Mouse (Mus musculus) midbrain, embryonic 12.5 days (tissue): ENCODE results near the gene Mrpl49. TPM values are rescaled to one million over a fixed set of nuclear protein-coding genes. Genes with fewer than 3 reads are reported as not detected.

Experiments
- ATAC-seq: fragments of 200-750 bp; cut with Nextera tagmentation; 2 replicates; pipeline ENCODE4 v1.8.0; 2017; ENCODE audit warnings: low read depth, moderate TSS enrichment, moderate library complexity; ENCODE audit not compliant: low FRiP score
- H3K27ac ChIP-seq: fragments of 300-500 bp; sonication (generic); replicated peaks from 2 replicates; pipeline ENCODE4 v1.5.1; 2016; ENCODE audit warnings: mild to moderate bottlenecking
- H3K27me3 ChIP-seq: fragments of 300-500 bp; sonication (generic); 2 replicates; pipeline ENCODE4 v1.6.1; 2016; ENCODE audit warnings: mild to moderate bottlenecking
- H3K36me3 ChIP-seq: fragments of 300-500 bp; sonication (generic); 2 replicates; pipeline ENCODE4 v1.6.1; 2016
- H3K4me1 ChIP-seq: fragments of 300-500 bp; sonication (generic); 2 replicates; pipeline ENCODE4 v1.6.1; 2016
- H3K4me2 ChIP-seq: fragments of 300-500 bp; sonication (generic); replicated peaks from 2 replicates; pipeline ENCODE4 v1.6.1; 2016; ENCODE audit warnings: mild to moderate bottlenecking, moderate library complexity
- H3K4me3 ChIP-seq: fragments of 300-500 bp; sonication (generic); 2 replicates; pipeline ENCODE4 v1.5.1; 2016; ENCODE audit warnings: mild to moderate bottlenecking
- H3K9ac ChIP-seq: fragments of 300-500 bp; sonication (generic); replicated peaks from 2 replicates; pipeline ENCODE4 v1.6.1; 2016; ENCODE audit warnings: mild to moderate bottlenecking, moderate library complexity
- H3K9me3 ChIP-seq: fragments of 300-500 bp; sonication (generic); 2 replicates; pipeline ENCODE4 v1.6.1; 2016; ENCODE audit warnings: mild to moderate bottlenecking
- WGBS: fragments of 180-500 bp; shearing (Covaris S2); methylation state at CpG from one replicate; pipeline ENCODE4 v1.1.7; 2016; 5-methylcytosine and 5-hydroxymethylcytosine counted together
- polyA plus RNA-seq: library from polyadenylated mRNA; unstranded; fragments of >200 nt; fragmentation: Nextera tagmentation; extraction: Ambion mirVana; gene quantifications from 2 replicates; pipeline ENCODE4 v1.2.1, GENCODE M21; 2016

The Mrpl49 gene
- polyA plus RNA-seq = 75.8 and 76.4 TPM in 2 replicates

- under 1% methylated on average over 62 of the region's 63 CpGs for WGBS
- Histone ChIP-seq H3K4me1 (peaks cover 35% of the 10 kb centered on the region), H3K9me3 (no peaks in the 10 kb centered on the region), H3K4me3 (peak within 1 kb of the TSS; percentile 84), H3K27ac (peak within 1 kb of the TSS; percentile 70), H3K27me3 (no peaks in the 10 kb centered on the region), H3K4me2 (peak within 1 kb of the TSS; percentile 82), H3K36me3 (peaks cover 46% of the 10 kb centered on the region), H3K9ac (peak within 1 kb of the TSS; percentile 86)
- ATAC-seq = peak; percentile 87
Observed at GRCm38 (mm10) chr19:6057313-6058096, at the start of gene Mrpl49, which contains the start of gene Fau. TSS of gene Mrpl49 (minus strand) at chr19:6057785. TSS of gene Fau (plus strand) at chr19:6057844.

GRCm38 (mm10) chr19:6105586-6105985 is 48.0 kb upstream of the Mrpl49 start, which contains the start of gene Naaladl1:
TSS of gene Naaladl1 (plus strand) at chr19:6105782.
- Histone ChIP-seq H3K36me3 (no peaks in the 10 kb centered on the region), H3K27me3 (no peaks in the 10 kb centered on the region), H3K4me1 (no peaks in the 10 kb centered on the region), H3K9ac (no peak within 1 kb of the TSS), H3K9me3 (no peaks in the 10 kb centered on the region), H3K4me2 (no peak within 1 kb of the TSS), H3K27ac (no peak within 1 kb of the TSS), H3K4me3 (no peak within 1 kb of the TSS)
- ATAC-seq = no peak
- 84% methylated on average over 7 of the region's 7 CpGs for WGBS

- no peak overlapping the region for H3K4me3 ChIP-seq
- H3K36me3 ChIP-seq = 0 out of 2 replicates have a peak, but pooled peaks cover 2% of the 10 kb centered on the region
- no peak for ATAC-seq
- no peak overlapping the region for H3K4me2 ChIP-seq
- H3K9me3 ChIP-seq = no peaks in the 10 kb centered on the region
- no peak overlapping the region for H3K27ac ChIP-seq
- H3K27me3 ChIP-seq = no peaks in the 10 kb centered on the region
- WGBS = 71% methylated on average over 4 of the region's 4 CpGs
- no peak overlapping the region for H3K9ac ChIP-seq
- no peaks in the 10 kb centered on the region for H3K4me1 ChIP-seq
Observed at GRCm38 (mm10) chr19:6104476-6104875, 46.9 kb upstream of the Mrpl49 start.

GRCm38 (mm10) chr19:6102169-6102853 is 44.7 kb upstream of the Mrpl49 start:
- Histone ChIP-seq H3K27ac (no peak overlapping the region), H3K4me1 (no peaks in the 10 kb centered on the region), H3K4me2 (no peak overlapping the region), H3K9ac (no peak overlapping the region), H3K9me3 (no peaks in the 10 kb centered on the region), H3K27me3 (no peaks in the 10 kb centered on the region), H3K4me3 (no peak overlapping the region), H3K36me3 (peaks cover 2% of the 10 kb centered on the region; the same call in 1 of the 2 replicates)
- no peak for ATAC-seq
- 82% methylated on average over 6 of the region's 6 CpGs for WGBS

GRCm38 (mm10) chr19:6101186-6101585 is 43.6 kb upstream of the Mrpl49 start:
- Histone ChIP-seq H3K9ac (no peak overlapping the region), H3K4me1 (no peaks in the 10 kb centered on the region), H3K27me3 (no peaks in the 10 kb centered on the region), H3K27ac (no peak overlapping the region), H3K4me3 (no peak overlapping the region), H3K36me3 (peaks cover 5% of the 10 kb centered on the region; the same call in 1 of the 2 replicates), H3K4me2 (no peak overlapping the region), H3K9me3 (no peaks in the 10 kb centered on the region)
- ATAC-seq = no peak
- 83% methylated on average over 6 of the region's 6 CpGs for WGBS

- Histone ChIP-seq H3K4me1 (no peaks in the 10 kb centered on the region), H3K9me3 (no peaks in the 10 kb centered on the region), H3K27me3 (no peaks in the 10 kb centered on the region), H3K9ac (no peak overlapping the region), H3K27ac (no peak overlapping the region), H3K4me2 (no peak overlapping the region), H3K4me3 (no peak overlapping the region), H3K36me3 (peaks cover 27% of the 10 kb centered on the region)
- 89% methylated on average over 3 of the region's 3 CpGs for WGBS
- ATAC-seq = no peak
Observed at GRCm38 (mm10) chr19:6097847-6098246, 40.3 kb upstream of the Mrpl49 start.

- no peak within 1 kb of the TSS for H3K9ac ChIP-seq
- no peak within 1 kb of the TSS for H3K4me3 ChIP-seq
- H3K4me1 ChIP-seq = no peaks in the 10 kb centered on the region
- H3K36me3 ChIP-seq = peaks cover 54% of the 10 kb centered on the region
- ATAC-seq = no peak
- H3K27me3 ChIP-seq = no peaks in the 10 kb centered on the region
- 95% methylated on average over 7 of the region's 7 CpGs for WGBS
- H3K27ac ChIP-seq = no peak within 1 kb of the TSS
- no peaks in the 10 kb centered on the region for H3K9me3 ChIP-seq
- no peak within 1 kb of the TSS for H3K4me2 ChIP-seq
Observed at GRCm38 (mm10) chr19:6094119-6094518, 36.5 kb upstream of the Mrpl49 start, which contains the start of gene AC131692.1. TSS of gene AC131692.1 (plus strand) at chr19:6094419.

GRCm38 (mm10) chr19:6088841-6089240 is 31.3 kb upstream of the Mrpl49 start:
- Histone ChIP-seq H3K9ac (no peak overlapping the region), H3K4me3 (no peak overlapping the region), H3K27me3 (no peaks in the 10 kb centered on the region), H3K36me3 (peaks cover 64% of the 10 kb centered on the region), H3K4me1 (peaks cover 20% of the 10 kb centered on the region), H3K27ac (no peak overlapping the region), H3K9me3 (no peaks in the 10 kb centered on the region), H3K4me2 (no peak overlapping the region)
- WGBS = 93% methylated on average over 13 of the region's 13 CpGs
- no peak for ATAC-seq

GRCm38 (mm10) chr19:6085417-6085879 is 27.9 kb upstream of the Mrpl49 start:
- WGBS = under 1% methylated on average over 17 of the region's 17 CpGs
- H3K9ac ChIP-seq = peak overlapping the region; percentile 56
- H3K4me3 ChIP-seq = peak overlapping the region; percentile 79
- H3K27me3 ChIP-seq = no peaks in the 10 kb centered on the region
- peak; percentile 64 for ATAC-seq
- no peaks in the 10 kb centered on the region for H3K9me3 ChIP-seq
- H3K36me3 ChIP-seq = peaks cover 61% of the 10 kb centered on the region
- peak overlapping the region; percentile 89 for H3K4me2 ChIP-seq
- 0 out of 2 replicates have a peak overlapping the region, but pooled peaks have one; percentile 49 for H3K27ac ChIP-seq
- peaks cover 26% of the 10 kb centered on the region for H3K4me1 ChIP-seq

GRCm38 (mm10) chr19:6084478-6085248 is 27.1 kb upstream of the Mrpl49 start, which contains the start of the genes Zfpl1 and Cdca5:
TSS of gene Zfpl1 (minus strand) at chr19:6084956.
TSS of gene Cdca5 (plus strand) at chr19:6084983.
- H3K9me3 ChIP-seq = no peaks in the 10 kb centered on the region
- H3K27ac ChIP-seq = 0 out of 2 replicates have a peak within 1 kb of the TSS, but pooled peaks have one; percentile 49
- peak within 1 kb of the TSS; percentile 81 for H3K9ac ChIP-seq
- under 1% methylated on average over 58 of the region's 58 CpGs for WGBS
- ATAC-seq = peak; percentile 90
- H3K27me3 ChIP-seq = no peaks in the 10 kb centered on the region
- peak within 1 kb of the TSS; percentile 89 for H3K4me2 ChIP-seq
- H3K36me3 ChIP-seq = peaks cover 62% of the 10 kb centered on the region
- H3K4me1 ChIP-seq = peaks cover 26% of the 10 kb centered on the region
- peak within 1 kb of the TSS; percentile 79 for H3K4me3 ChIP-seq

- no peak within 1 kb of the TSS for H3K4me3 ChIP-seq
- WGBS = 89% methylated on average over 9 of the region's 9 CpGs
- no peaks in the 10 kb centered on the region for H3K9me3 ChIP-seq
- H3K27ac ChIP-seq = no peak within 1 kb of the TSS
- H3K4me2 ChIP-seq = no peak within 1 kb of the TSS
- peaks cover 30% of the 10 kb centered on the region for H3K4me1 ChIP-seq
- H3K27me3 ChIP-seq = no peaks in the 10 kb centered on the region
- H3K9ac ChIP-seq = no peak within 1 kb of the TSS
- H3K36me3 ChIP-seq = peaks cover 43% of the 10 kb centered on the region
- no peak for ATAC-seq
Observed at GRCm38 (mm10) chr19:6082156-6082555, 24.6 kb upstream of the Mrpl49 start, which contains the start of gene Gm28374. TSS of gene Gm28374 (minus strand) at chr19:6082256.
